Mouse (Mus musculus) heart, embryonic 13.5 days (tissue): ENCODE measurements around the gene Tmem251. TPM values are rescaled to one million over a fixed set of nuclear protein-coding genes. Genes with fewer than 3 reads are reported as not detected.

Source experiments
- ATAC-seq: fragments of 200-750 bp; cut with Nextera tagmentation; 2 replicates; pipeline ENCODE4 v1.8.0; 2017; ENCODE audit warnings: moderate TSS enrichment; ENCODE audit not compliant: insufficient number of reproducible peaks, low FRiP score, low TSS enrichment; ENCODE audit errors: extremely low read depth
- H3K27ac ChIP-seq: fragments of 300-500 bp; sonication (generic); replicated peaks from 2 replicates; pipeline ENCODE4 v1.5.1; 2015; ENCODE audit warnings: moderate library complexity, mild to moderate bottlenecking, inconsistent platforms
- H3K27me3 ChIP-seq: fragments of 300-500 bp; sonication (generic); replicated peaks from 2 replicates; pipeline ENCODE4 v1.6.1; 2015; ENCODE audit warnings: mild to moderate bottlenecking, inconsistent platforms
- H3K36me3 ChIP-seq: fragments of 300-500 bp; sonication (generic); 2 replicates; pipeline ENCODE4 v1.6.1; 2015; ENCODE audit warnings: mild to moderate bottlenecking, inconsistent platforms
- H3K4me1 ChIP-seq: fragments of 300-500 bp; sonication (generic); 2 replicates; pipeline ENCODE4 v1.6.1; 2015; ENCODE audit warnings: inconsistent platforms
- H3K4me2 ChIP-seq: fragments of 300-500 bp; sonication (generic); 2 replicates; pipeline ENCODE4 v1.6.1; 2015; ENCODE audit warnings: inconsistent platforms, mild to moderate bottlenecking, moderate library complexity
- H3K4me3 ChIP-seq: fragments of 300-500 bp; sonication (generic); 2 replicates; pipeline ENCODE4 v1.5.1; 2015; ENCODE audit warnings: moderate library complexity, mild to moderate bottlenecking, inconsistent platforms
- H3K9ac ChIP-seq: fragments of 300-500 bp; sonication (generic); 2 replicates; pipeline ENCODE4 v1.6.1; 2015; ENCODE audit warnings: inconsistent platforms, mild to moderate bottlenecking, moderate library complexity
- H3K9me3 ChIP-seq: fragments of 300-500 bp; sonication (generic); 2 replicates; pipeline ENCODE4 v1.6.1; 2016; ENCODE audit warnings: inconsistent platforms
- WGBS: fragments of 180-500 bp; shearing (Covaris S2); methylation state at CpG from one replicate; pipeline ENCODE4 v1.1.7; 2015; ENCODE audit warnings: mixed read lengths; 5-methylcytosine and 5-hydroxymethylcytosine counted together
- polyA plus RNA-seq: library from polyadenylated mRNA; unstranded; fragments of >200 nt; fragmentation: Nextera tagmentation; extraction: Ambion mirVana; gene quantifications from 2 replicates; pipeline ENCODE4 v1.2.1, GENCODE M21; 2015

Tmem251 gene
- polyA plus RNA-seq, 1 experiment from 2014 or later = 6.8 TPM

GRCm38 (mm10) chr12:102758936-102759335, 15.4 kb downstream of the Tmem251 start:
- ATAC-seq = no peak
- peak overlapping the region; percentile 80 for H3K4me3 ChIP-seq
- WGBS = 4% methylated on average over 5 of the region's 5 CpGs
- no peaks in the 10 kb centered on the region for H3K27me3 ChIP-seq
- peak overlapping the region; percentile 95 for H3K9ac ChIP-seq
- peaks cover 43% of the 10 kb centered on the region for H3K4me1 ChIP-seq
- peak overlapping the region; percentile 96 for H3K4me2 ChIP-seq
- peak overlapping the region; percentile 83 for H3K27ac ChIP-seq
- peaks cover 22% of the 10 kb centered on the region for H3K36me3 ChIP-seq
- no peaks in the 10 kb centered on the region for H3K9me3 ChIP-seq

- Histone ChIP-seq H3K36me3 (peaks cover 36% of the 10 kb centered on the region), H3K9ac (no peak overlapping the region), H3K4me3 (no peak overlapping the region), H3K27ac (no peak overlapping the region), H3K9me3 (no peaks in the 10 kb centered on the region), H3K4me1 (peaks cover 24% of the 10 kb centered on the region), H3K4me2 (no peak overlapping the region), H3K27me3 (no peaks in the 10 kb centered on the region)
- 89% methylated on average over 3 of the region's 3 CpGs for WGBS
- ATAC-seq = no peak
These were observed 18.1 kb downstream of the Tmem251 start for GRCm38 (mm10) chr12:102761668-102762067.

DNA sequence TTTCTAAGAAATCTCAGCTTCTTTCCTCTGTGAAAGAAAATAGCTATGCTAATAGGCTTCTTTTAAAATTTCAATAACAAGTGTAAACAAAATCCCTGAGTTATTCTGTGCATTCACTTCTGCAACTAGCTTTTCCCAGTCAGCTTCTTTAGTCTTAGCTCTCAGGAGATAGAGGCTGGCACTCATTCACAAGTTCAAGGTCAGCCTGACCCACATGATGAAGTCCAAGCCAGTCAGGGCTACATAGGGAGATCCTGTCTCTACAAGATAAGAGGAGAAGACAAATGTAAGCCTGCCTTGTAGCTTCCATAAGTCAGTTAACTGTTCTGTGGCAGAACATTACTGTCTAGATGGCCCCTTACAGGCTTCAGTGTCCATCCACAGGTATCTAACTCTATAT, 20.1 kb downstream of the Tmem251 start:
- no peak for ATAC-seq
- H3K4me1 ChIP-seq = peaks cover 19% of the 10 kb centered on the region
- no peak overlapping the region for H3K4me3 ChIP-seq
- no peaks in the 10 kb centered on the region for H3K27me3 ChIP-seq
- no peaks in the 10 kb centered on the region for H3K9me3 ChIP-seq
- peaks cover 55% of the 10 kb centered on the region for H3K36me3 ChIP-seq
- H3K27ac ChIP-seq = no peak overlapping the region
- peak overlapping the region; percentile 28; the same call in 1 of the 2 replicates for H3K9ac ChIP-seq
- no peak overlapping the region for H3K4me2 ChIP-seq

DNA sequence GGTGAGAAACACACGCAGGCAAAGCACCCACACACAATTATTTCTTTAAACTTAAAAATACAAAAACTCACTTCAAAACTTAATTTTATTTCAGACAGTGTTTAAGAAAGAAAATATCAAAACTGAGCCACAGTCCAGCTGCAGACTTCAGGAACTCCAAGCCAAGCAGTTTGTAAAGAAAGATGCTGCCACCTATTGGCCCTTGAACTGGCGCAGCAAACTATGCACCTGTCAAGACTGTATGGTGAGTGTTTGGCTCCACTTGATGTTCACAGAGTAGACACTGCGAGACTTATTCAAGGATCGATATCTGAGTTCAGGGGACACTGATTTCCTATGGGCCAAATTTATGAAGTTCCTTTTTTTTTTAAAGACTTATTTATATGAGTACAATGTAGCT, 25.4 kb downstream of the Tmem251 start:
- H3K4me3 ChIP-seq = no peak overlapping the region
- 92% methylated on average over 4 of the region's 4 CpGs for WGBS
- no peak overlapping the region for H3K9ac ChIP-seq
- no peak for ATAC-seq
- no peaks in the 10 kb centered on the region for H3K9me3 ChIP-seq
- H3K4me2 ChIP-seq = no peak overlapping the region
- no peaks in the 10 kb centered on the region for H3K4me1 ChIP-seq
- H3K36me3 ChIP-seq = peaks cover 94% of the 10 kb centered on the region
- no peak overlapping the region for H3K27ac ChIP-seq
- H3K27me3 ChIP-seq = no peaks in the 10 kb centered on the region

- H3K4me2 ChIP-seq = no peak overlapping the region
- H3K9me3 ChIP-seq = no peaks in the 10 kb centered on the region
- H3K27ac ChIP-seq = no peak overlapping the region
- WGBS = 91% methylated on average over 8 of the region's 8 CpGs
- no peaks in the 10 kb centered on the region for H3K4me1 ChIP-seq
- H3K4me3 ChIP-seq = no peak overlapping the region
- no peak for ATAC-seq
- H3K9ac ChIP-seq = no peak overlapping the region
- H3K36me3 ChIP-seq = peaks cover 96% of the 10 kb centered on the region
- H3K27me3 ChIP-seq = no peaks in the 10 kb centered on the region
These were observed 28.0 kb downstream of the Tmem251 start for GRCm38 (mm10) chr12:102771601-102772000.

DNA sequence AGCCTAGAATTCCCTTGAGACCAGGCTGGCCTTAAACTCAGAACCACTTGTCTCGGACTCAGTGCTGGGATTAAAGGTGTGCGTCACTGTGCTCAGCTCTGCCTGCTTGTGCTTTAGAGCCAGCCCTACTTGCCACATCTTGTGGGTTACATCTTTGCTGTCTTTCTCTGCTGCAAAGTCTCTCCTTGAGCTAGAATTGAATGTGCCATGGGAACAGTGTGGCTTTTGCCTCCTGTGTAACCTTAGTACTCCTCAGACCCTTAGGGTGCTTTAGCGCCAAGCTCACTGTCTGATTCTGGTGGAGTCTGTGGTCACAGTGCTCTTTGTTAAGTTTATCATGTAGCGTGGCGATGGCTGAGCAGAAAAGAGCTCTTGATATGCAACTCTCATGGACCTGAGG, 29.1 kb downstream of the Tmem251 start:
- Histone ChIP-seq H3K27ac (no peak overlapping the region), H3K27me3 (no peaks in the 10 kb centered on the region), H3K4me2 (no peak overlapping the region), H3K4me1 (no peaks in the 10 kb centered on the region), H3K9me3 (no peaks in the 10 kb centered on the region), H3K4me3 (no peak overlapping the region), H3K9ac (no peak overlapping the region), H3K36me3 (peaks cover 96% of the 10 kb centered on the region)
- 89% methylated on average over 5 of the region's 5 CpGs for WGBS
- ATAC-seq = no peak

- H3K9me3 ChIP-seq = no peaks in the 10 kb centered on the region
- no peak overlapping the region for H3K4me2 ChIP-seq
- H3K4me1 ChIP-seq = peaks cover 10% of the 10 kb centered on the region
- H3K27me3 ChIP-seq = no peaks in the 10 kb centered on the region
- peaks cover 66% of the 10 kb centered on the region for H3K36me3 ChIP-seq
- 86% methylated on average over 14 of the region's 14 CpGs for WGBS
- H3K4me3 ChIP-seq = no peak overlapping the region
- no peak overlapping the region for H3K27ac ChIP-seq
- no peak overlapping the region for H3K9ac ChIP-seq
- ATAC-seq = no peak
These were observed 32.5 kb downstream of the Tmem251 start for GRCm38 (mm10) chr12:102776035-102776434.

DNA sequence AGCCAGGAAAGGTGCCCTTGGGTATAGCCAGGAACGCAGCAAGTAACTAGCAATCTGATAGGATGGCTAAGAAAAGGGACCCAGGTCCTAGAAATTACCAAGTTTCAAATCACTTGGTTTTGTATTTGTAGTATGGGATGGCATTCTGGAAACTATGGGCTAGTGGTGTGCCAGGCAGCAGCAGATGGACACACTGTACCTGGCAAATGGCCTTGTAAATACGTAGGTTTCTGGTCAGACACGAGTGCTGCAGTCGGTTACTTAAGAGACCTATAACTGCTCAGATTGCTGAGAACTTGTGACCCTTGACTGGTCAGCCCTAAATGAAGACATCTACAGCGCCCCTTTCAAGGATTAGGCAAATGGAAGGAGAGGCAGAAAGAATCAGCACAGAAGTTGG, 34.6 kb downstream of the Tmem251 start:
- Histone ChIP-seq H3K27ac (no peak overlapping the region), H3K4me3 (no peak overlapping the region), H3K27me3 (no peaks in the 10 kb centered on the region), H3K4me2 (no peak overlapping the region), H3K4me1 (peaks cover 10% of the 10 kb centered on the region), H3K9me3 (no peaks in the 10 kb centered on the region), H3K9ac (no peak overlapping the region), H3K36me3 (peaks cover 57% of the 10 kb centered on the region)
- WGBS = 88% methylated on average over 5 of the region's 5 CpGs
- no peak for ATAC-seq

GRCm38 (mm10) chr12:102779452-102779851, 35.9 kb downstream of the Tmem251 start:
- 31% methylated on average over 3 of the region's 3 CpGs for WGBS
- peaks cover 59% of the 10 kb centered on the region for H3K36me3 ChIP-seq

GRCm38 (mm10) chr12:102782841-102783240, 39.3 kb downstream of the Tmem251 start:
- Histone ChIP-seq H3K4me1 (peaks cover 10% of the 10 kb centered on the region), H3K9ac (no peak overlapping the region), H3K4me2 (no peak overlapping the region), H3K27ac (no peak overlapping the region), H3K9me3 (no peaks in the 10 kb centered on the region), H3K36me3 (peaks cover 57% of the 10 kb centered on the region), H3K27me3 (no peaks in the 10 kb centered on the region), H3K4me3 (no peak overlapping the region)
- whole genome bisulfite sequencing = 90% methylated on average over 5 of the region's 5 CpGs
- no peak for ATAC-seq

More at GRCm38 (mm10) chr12:102779452-102779851, 35.9 kb downstream of the Tmem251 start:
- no peak overlapping the region for H3K4me2 ChIP-seq
- no peak overlapping the region for H3K9ac ChIP-seq
- H3K4me3 ChIP-seq = no peak overlapping the region
- H3K27ac ChIP-seq = 0 out of 2 replicates have a peak overlapping the region, but pooled peaks have one; percentile 9
- no peak; the same call in 1 of the 2 replicates for ATAC-seq
- H3K27me3 ChIP-seq = no peaks in the 10 kb centered on the region
- no peaks in the 10 kb centered on the region for H3K9me3 ChIP-seq
- peaks cover 10% of the 10 kb centered on the region for H3K4me1 ChIP-seq

- no peak overlapping the region for H3K4me3 ChIP-seq
- 84% methylated on average over 19 of the region's 19 CpGs for WGBS
- no peak overlapping the region for H3K27ac ChIP-seq
- peaks cover 75% of the 10 kb centered on the region for H3K36me3 ChIP-seq
- no peak overlapping the region for H3K9ac ChIP-seq
- no peaks in the 10 kb centered on the region for H3K9me3 ChIP-seq
- H3K4me1 ChIP-seq = peaks cover 2% of the 10 kb centered on the region
- H3K27me3 ChIP-seq = no peaks in the 10 kb centered on the region
- ATAC-seq = no peak
- H3K4me2 ChIP-seq = no peak overlapping the region
These were observed 41.5 kb downstream of the Tmem251 start for GRCm38 (mm10) chr12:102784899-102785592.

- no peak overlapping the region for H3K4me3 ChIP-seq
- H3K4me2 ChIP-seq = no peak overlapping the region
- 79% methylated on average over 5 of the region's 5 CpGs for WGBS
- no peak for ATAC-seq
- no peaks in the 10 kb centered on the region for H3K4me1 ChIP-seq
- H3K9ac ChIP-seq = no peak overlapping the region
- no peaks in the 10 kb centered on the region for H3K27me3 ChIP-seq
- H3K36me3 ChIP-seq = peaks cover 81% of the 10 kb centered on the region
- no peaks in the 10 kb centered on the region for H3K9me3 ChIP-seq
- H3K27ac ChIP-seq = no peak overlapping the region
These were observed 42.0 kb downstream of the Tmem251 start for GRCm38 (mm10) chr12:102785593-102785985.
